Mouse (Mus musculus) lung, postnatal 0 days (tissue): Measurements from ENCODE around the gene Vmn1r183. TPM values are rescaled to one million over a fixed set of nuclear protein-coding genes. Genes with fewer than 3 reads are reported as not detected.

Experiments used
- ATAC-seq: fragments of 200-750 bp; cut with Nextera tagmentation; 2 replicates; pipeline ENCODE4 v1.8.0; 2017; ENCODE audit warnings: moderate library complexity
- DNase-seq: peaks from one replicate; pipeline ENCODE4 v3.0.0-alpha.2; 2016; ENCODE audit warnings: low spot score
- H3K27ac ChIP-seq: fragments of 300-500 bp; sonication (generic); 2 replicates; pipeline ENCODE4 v1.5.1; 2014; ENCODE audit warnings: antibody characterized with exemption, mild to moderate bottlenecking, low read length, mixed read lengths
- H3K27me3 ChIP-seq: fragments of 300-500 bp; sonication (generic); replicated peaks from 2 replicates; pipeline ENCODE4 v1.6.1; 2014; ENCODE audit warnings: low read length, mixed read lengths; ENCODE audit not compliant: insufficient read depth
- H3K36me3 ChIP-seq: fragments of 300-500 bp; sonication (generic); 2 replicates; pipeline ENCODE4 v1.6.1; 2014; ENCODE audit warnings: low read length, mixed read lengths; ENCODE audit not compliant: insufficient read depth
- H3K4me1 ChIP-seq: fragments of 300-500 bp; sonication (generic); 2 replicates; pipeline ENCODE4 v1.6.1; 2014; ENCODE audit warnings: antibody characterized with exemption, low read depth, low read length, mixed read lengths; ENCODE audit not compliant: insufficient read depth
- H3K4me2 ChIP-seq: fragments of 300-500 bp; sonication (generic); replicated peaks from 2 replicates; pipeline ENCODE4 v1.6.1; 2014; ENCODE audit warnings: low read depth, mild to moderate bottlenecking, low read length, moderate library complexity, mixed read lengths
- H3K4me3 ChIP-seq: fragments of 300-500 bp; sonication (generic); 2 replicates; pipeline ENCODE4 v1.5.1; 2014; ENCODE audit warnings: low read depth, low read length
- H3K9ac ChIP-seq: fragments of 300-500 bp; sonication (generic); replicated peaks from 2 replicates; pipeline ENCODE4 v1.6.1; 2014; ENCODE audit warnings: low read depth, mild to moderate bottlenecking
- H3K9me3 ChIP-seq: fragments of 300-500 bp; sonication (generic); 2 replicates; pipeline ENCODE4 v1.6.1; 2016; ENCODE audit warnings: low read length, mixed read lengths
- CTCF ChIP-seq: IDR thresholded peaks from 2 replicates; pipeline ENCODE4 v1.5.1; 2016; ENCODE audit warnings: antibody characterized with exemption, mild to moderate bottlenecking
- EP300 ChIP-seq: IDR thresholded peaks from 2 replicates; pipeline ENCODE4 v1.6.1; 2016; ENCODE audit warnings: antibody characterized with exemption, mild to moderate bottlenecking, control low read depth
- WGBS: fragments of 180-500 bp; shearing (Covaris S2); extraction: QIAGEN DNeasy Blood & Tissue Kit; methylation state at CpG from one replicate; pipeline ENCODE4 v1.1.7; 2014; 5-methylcytosine and 5-hydroxymethylcytosine counted together
- polyA plus RNA-seq: library from polyadenylated mRNA; unstranded; fragments of >200 nt; fragmentation: Nextera tagmentation; extraction: Ambion mirVana; gene quantifications from 2 replicates; pipeline ENCODE4 v1.2.1, GENCODE M21; 2015

Vmn1r183 gene
- polyA plus RNA-seq, 1 experiment from 2014 or later, result not detected

DNA sequence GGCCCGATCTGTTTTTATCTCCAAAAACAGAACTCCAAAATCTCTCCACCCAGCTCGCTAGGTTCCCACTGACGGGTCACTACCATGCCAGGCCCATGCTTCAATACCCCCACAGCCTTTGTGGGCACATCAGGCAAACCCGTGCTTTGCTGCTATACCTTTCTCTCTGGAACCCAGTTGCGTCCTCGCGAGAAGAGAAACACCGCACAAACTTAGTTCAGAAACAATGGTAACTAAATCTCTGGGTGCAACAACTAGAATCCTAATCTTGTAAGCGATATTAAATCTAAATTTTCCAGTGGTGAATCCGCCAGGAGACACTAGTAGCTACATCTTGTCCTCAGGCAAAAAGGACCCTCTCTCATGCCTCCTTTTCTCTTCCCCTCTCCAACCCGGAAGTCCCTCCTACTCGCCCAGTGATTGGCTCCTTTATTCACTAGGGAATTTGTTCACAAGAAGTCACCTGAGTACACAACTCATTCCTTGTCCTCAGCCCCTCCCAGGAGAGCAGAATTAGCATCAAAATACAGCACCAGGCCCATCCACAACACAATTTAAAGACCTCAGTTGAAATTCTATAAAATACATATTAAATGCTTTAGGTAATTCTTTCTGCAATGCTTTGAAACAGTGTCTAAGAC is 34.6 kb downstream of the Vmn1r183 start:
- Histone ChIP-seq H3K4me2 (no peak overlapping the region), H3K4me3 (no peak overlapping the region), H3K9ac (no peak overlapping the region), H3K9me3 (no peaks in the 10 kb centered on the region), H3K36me3 (no peaks in the 10 kb centered on the region), H3K27ac (no peak overlapping the region), H3K4me1 (peaks cover under 1% of the 10 kb centered on the region; the same call in 1 of the 2 replicates), H3K27me3 (no peaks in the 10 kb centered on the region)
- no peak for DNase-seq
- ATAC-seq, result no peak
- 96% methylated on average over 12 of the region's 12 CpGs for WGBS
- TF ChIP-seq EP300, result no peak
- no peak for TF ChIP-seq CTCF

DNA sequence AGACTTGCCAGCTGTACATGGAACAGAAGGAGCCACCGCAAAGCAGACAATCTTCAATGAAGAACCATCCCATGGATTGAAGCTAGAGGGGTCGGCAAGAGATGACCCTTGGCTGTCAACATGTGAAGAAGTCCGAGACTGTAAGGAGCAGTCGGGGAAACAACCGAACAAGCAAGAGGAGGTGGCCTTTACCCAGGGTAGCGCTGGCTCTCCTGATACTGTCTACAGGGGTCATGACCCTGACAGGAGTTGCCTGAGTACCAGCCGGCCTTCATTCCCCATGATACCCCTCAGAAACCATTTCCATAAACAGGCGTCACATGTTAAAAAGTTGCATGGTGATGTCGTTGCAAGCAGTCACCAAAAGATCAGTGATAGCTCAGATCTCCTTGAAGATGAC is 51.3 kb downstream of the Vmn1r183 start:
- H3K27ac ChIP-seq, result no peak overlapping the region
- no peak overlapping the region for H3K4me2 ChIP-seq
- no peaks in the 10 kb centered on the region for H3K4me1 ChIP-seq
- 94% methylated on average over 9 of the region's 9 CpGs for WGBS
- TF ChIP-seq EP300 (no peak), CTCF (no peak)
- H3K9me3 ChIP-seq, result peaks cover 62% of the 10 kb centered on the region
- DNase-seq (no peak), ATAC-seq (no peak)
- no peak overlapping the region for H3K4me3 ChIP-seq
- H3K27me3 ChIP-seq, result no peaks in the 10 kb centered on the region
- no peak overlapping the region for H3K9ac ChIP-seq
- peaks cover 76% of the 10 kb centered on the region for H3K36me3 ChIP-seq

DNA sequence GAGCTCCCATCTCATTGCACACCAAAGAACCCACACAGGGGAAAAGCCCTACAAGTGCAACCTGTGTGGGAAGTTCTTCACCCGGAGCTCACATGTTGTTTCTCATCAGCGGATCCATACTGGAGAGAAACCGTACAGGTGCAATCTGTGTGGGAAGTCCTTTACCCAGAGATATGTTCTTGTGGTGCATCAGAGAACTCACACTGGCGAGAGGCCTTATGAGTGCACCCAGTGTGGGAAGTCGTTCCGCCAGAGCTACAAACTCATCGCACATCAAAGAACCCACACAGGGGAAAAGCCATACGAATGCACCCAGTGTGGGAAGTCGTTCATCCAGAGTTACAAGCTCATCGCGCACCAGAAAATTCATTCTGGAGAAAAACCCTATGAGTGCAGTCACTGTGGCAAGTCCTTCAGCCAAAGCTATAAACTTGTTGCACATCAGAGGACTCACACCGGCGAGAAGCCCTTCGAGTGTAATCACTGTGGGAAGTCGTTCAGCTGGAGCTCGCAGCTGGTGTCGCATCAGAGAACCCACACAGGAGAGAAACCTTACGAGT is 52.2 kb downstream of the Vmn1r183 start:
- H3K4me3 ChIP-seq, result no peak overlapping the region
- peaks cover 69% of the 10 kb centered on the region for H3K36me3 ChIP-seq
- peak; percentile 5; the same call in 1 of the 2 replicates for ATAC-seq
- H3K9me3 ChIP-seq, result peaks cover 62% of the 10 kb centered on the region
- no peaks in the 10 kb centered on the region for H3K27me3 ChIP-seq
- no peak overlapping the region for H3K27ac ChIP-seq
- TF ChIP-seq CTCF (no peak), EP300 (no peak)
- no peak for DNase-seq
- H3K4me2 ChIP-seq, result no peak overlapping the region
- WGBS, result 95% methylated on average over 18 of the region's 18 CpGs
- no peak overlapping the region for H3K9ac ChIP-seq
- no peaks in the 10 kb centered on the region for H3K4me1 ChIP-seq

DNA sequence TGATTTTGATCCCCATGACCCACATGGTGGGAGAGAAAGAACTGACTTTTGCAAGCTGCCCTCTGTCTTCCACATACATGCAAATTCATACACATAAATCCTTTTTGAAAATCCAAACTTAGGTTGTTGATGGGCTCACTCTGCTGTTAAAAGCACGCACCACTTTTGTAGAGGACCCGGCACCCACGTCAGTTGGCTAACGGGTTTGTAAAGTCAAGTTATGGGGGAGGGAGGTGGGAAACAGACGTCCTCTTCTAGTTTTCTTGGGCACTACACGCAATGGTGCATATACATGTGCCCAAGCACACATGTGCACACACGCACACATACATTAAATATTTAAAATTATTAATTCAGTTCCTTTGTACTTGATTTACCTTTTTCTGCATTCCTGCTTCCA is 57.8 kb downstream of the Vmn1r183 start:
- ATAC-seq, result no peak
- Histone ChIP-seq H3K4me1 (no peaks in the 10 kb centered on the region), H3K27me3 (no peaks in the 10 kb centered on the region), H3K4me2 (no peak overlapping the region), H3K9me3 (peaks cover 28% of the 10 kb centered on the region), H3K4me3 (no peak overlapping the region), H3K9ac (no peak overlapping the region), H3K36me3 (peaks cover 15% of the 10 kb centered on the region), H3K27ac (no peak overlapping the region)
- no peak for DNase-seq
- 97% methylated on average over 7 of the region's 7 CpGs for WGBS
- TF ChIP-seq CTCF (no peak), EP300 (no peak)

DNA sequence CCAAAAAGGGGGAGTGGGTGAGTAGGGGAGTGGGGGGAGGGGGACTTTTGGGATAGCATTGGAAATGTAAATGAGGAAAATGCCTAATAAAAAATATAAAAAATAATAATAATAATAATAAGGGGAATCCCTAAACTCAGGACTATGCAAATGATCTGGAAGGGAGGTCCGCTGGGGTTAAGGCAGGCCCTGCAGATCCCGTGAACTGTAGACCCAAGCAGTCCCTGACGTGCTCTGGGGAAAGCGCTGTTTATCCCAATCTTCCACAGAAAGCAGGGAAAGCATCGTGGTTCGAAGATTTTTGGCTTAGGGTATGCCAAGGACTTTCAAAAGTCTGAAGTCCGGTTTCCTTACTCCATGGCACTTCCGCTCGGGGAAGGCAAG is 58.7 kb downstream of the Vmn1r183 start:
- 5% methylated on average over 9 of the region's 9 CpGs for WGBS
- no peaks in the 10 kb centered on the region for H3K4me1 ChIP-seq
- no peak; the same call in 1 of the 2 replicates for ATAC-seq
- H3K4me3 ChIP-seq, result peak overlapping the region; percentile 61
- peak overlapping the region; percentile 83 for H3K4me2 ChIP-seq
- peaks cover 5% of the 10 kb centered on the region; the same call in 1 of the 2 replicates for H3K36me3 ChIP-seq
- no peak for DNase-seq
- 0 out of 2 replicates have a peak overlapping the region, but pooled peaks have one; percentile 19 for H3K9ac ChIP-seq
- H3K27me3 ChIP-seq, result no peaks in the 10 kb centered on the region
- peaks cover 19% of the 10 kb centered on the region for H3K9me3 ChIP-seq
- peak overlapping the region; percentile 72 for H3K27ac ChIP-seq
- no peak for TF ChIP-seq CTCF
- no peak for TF ChIP-seq EP300

DNA sequence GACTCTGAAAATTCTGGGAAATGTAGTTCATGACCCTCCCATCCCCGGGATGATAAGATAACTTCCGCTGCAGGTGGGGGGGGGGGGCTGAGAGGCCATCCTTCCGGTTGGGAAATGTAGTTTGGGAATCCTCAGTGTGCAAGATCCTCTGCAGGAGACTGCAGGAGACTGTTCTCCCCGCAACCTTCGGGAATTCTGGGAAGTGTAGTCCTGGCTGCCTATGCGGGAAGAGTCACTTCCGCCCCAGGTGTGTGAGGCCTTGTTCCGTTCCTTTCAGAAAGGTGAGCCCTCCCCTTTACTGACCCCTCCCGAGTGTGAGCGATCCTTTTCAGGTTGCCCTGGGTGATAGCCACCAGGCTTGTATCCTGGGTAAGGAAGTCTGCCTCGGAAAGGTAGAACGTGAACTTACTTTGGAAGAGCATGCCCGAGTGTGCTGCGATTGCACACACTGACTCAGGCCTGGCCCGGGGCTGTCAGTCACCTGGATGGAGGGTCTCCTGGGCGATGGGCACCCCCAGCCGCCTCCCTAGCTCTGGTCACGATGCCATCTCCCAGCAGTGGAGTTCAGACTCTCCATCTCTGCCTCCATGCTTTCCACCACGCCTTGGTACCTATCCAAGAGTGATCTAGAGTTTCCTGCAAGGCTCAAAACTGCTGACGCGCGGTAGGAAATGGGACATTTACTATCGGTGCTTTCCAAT is 59.3 kb downstream of the Vmn1r183 start, which contains the start of gene Zfp112:
Zfp112 (plus strand) TSS at position 159 of the 701 bp plus-strand sequence.
- peak; percentile 95 for DNase-seq
- H3K4me3 ChIP-seq, result peak within 1 kb of the TSS; percentile 61
- H3K4me2 ChIP-seq, result peak within 1 kb of the TSS; percentile 83
- peaks cover 3% of the 10 kb centered on the region; the same call in 1 of the 2 replicates for H3K36me3 ChIP-seq
- no peaks in the 10 kb centered on the region for H3K27me3 ChIP-seq
- TF ChIP-seq CTCF, result no peak
- peak; percentile 49; the same call in 1 of the 2 replicates for TF ChIP-seq EP300
- no peaks in the 10 kb centered on the region for H3K4me1 ChIP-seq
- WGBS, result 1% methylated on average over 23 of the region's 23 CpGs
- peak within 1 kb of the TSS; percentile 88 for H3K27ac ChIP-seq
- H3K9me3 ChIP-seq, result peaks cover 14% of the 10 kb centered on the region
- peak; percentile 97 for ATAC-seq
- H3K9ac ChIP-seq, result peak within 1 kb of the TSS; percentile 68
